Mouse (Mus musculus): ENCODE data around the gene Dpf2.
A peak's percentile ranks its signal among the peaks of the same experiment; 100 is the strongest.

Dpf2 gene

DNA sequence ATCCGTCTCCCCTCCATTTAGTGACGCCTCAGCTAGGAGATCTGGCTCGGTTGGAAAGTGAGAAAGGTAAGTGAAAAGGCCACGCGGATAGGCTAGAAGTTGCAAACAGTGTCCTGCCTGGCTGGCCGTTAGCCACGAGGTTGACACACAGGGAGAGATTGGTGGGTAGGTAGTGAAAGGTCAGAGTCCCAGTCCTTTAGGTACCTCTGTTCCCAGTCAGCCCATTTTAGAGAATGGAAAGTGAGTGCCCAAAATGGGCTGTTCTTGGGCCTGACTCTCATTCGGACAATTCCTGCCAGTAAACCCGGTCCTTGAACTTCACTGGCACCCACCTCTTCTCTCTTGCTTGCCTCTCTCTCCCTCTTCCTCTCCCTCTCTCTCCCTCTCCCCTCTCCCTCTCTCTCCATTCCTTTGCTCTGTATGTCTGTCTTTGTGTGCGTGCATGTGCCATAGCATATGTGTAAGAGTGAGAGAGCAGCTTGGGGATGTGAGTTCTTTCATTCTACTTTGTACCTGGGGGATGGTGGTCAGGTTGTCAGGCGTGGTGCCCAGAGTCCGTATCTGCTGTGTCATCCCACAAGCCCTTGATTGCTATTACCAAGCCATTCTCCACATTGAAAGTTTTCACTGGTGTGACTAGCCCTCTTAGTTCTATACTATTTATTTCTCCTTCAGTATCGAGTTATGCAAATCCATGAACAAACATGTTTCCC, at the start of gene Dpf2:
Gene Dpf2 (minus strand): TSS at position 4 of the 713 bp plus-strand sequence.
- DNase-seq = peak; percentile 62

DNA sequence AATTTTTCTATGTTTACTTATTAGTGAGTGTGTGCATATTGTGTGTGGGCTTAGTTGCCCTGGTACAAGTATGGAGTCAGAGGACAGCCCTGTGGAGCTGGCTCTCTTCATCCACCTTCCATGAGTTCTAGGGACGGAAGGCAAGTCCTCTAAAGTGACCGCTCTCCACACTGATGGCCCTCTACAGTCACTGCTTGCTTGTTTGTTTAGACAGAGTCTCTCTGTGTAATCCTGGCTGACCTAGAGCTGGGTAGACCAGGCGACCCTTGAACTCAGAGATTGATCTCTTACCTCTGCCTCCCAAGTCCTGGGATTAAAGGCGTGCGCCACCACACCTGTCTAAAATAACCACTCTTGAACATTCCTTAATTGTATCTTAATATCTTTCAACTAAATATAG, 44.6 kb upstream of the Dpf2 start:
- DNase-seq = no peak

DNA sequence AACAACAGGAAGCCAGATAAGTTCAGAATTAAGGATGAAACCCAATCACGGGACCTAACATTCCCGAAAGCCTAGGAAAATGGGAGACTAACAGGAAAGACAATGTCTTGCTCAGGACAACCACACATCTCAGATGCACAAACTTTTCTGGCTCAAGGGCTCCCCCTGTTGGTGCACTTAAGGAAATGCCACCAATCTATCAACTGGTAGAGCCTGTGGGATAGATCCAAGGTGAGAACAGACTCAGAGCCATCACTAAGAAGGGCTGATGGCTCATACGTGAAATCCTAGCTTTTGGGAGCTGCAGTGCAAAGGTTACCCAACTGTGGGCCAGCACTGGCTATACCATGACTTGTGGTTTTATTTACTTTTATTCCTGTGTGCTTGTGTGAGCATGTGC, 43.9 kb upstream of the Dpf2 start:
- DNase-seq = peak; percentile 84

DNA sequence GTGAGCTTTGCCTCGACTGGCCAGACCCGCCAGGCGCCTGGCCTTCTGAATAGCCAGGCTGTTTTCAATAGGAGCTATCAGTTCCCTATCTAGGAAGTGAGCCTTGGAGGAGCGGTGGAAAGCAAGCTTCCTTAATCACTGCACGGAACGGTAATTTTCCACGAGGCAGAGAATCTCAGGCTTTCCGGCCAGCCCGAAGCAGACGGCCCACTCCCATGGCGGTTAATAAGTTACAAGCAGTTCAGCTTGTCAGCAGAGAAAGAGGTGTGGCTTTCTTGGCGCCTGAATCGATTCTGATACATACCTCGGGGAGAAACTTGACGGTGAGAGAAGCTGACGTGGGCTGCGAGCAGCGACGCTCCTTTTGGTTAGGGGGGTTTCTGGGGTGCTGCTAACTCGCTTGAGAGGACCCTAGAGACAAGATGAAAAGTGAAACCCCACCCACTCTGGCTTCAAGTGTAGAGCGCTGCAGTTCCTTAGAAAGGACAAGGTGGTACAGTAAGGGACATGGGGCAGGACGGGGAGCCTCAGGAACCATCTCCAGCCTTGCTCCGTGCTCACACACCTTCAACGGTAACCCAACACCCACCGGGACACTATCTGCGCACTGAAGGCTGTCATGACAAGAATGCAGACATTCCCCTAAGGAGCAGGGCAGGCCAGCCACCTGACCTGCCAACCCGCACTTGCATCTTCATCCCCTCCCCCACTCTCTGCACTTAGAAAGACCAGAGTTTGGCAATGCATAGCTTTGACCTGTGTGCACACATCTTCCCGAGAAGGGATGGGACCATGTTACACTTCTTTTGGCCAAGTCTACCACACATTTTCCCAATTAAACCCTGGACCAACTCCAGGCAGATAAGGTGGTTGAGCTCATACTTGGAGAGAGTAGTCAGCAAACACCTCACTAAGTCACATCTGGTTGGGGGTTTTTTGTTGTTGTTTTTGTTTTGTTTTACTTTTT, 43.2 kb upstream of the Dpf2 start:
- DNase-seq = no peak

DNA sequence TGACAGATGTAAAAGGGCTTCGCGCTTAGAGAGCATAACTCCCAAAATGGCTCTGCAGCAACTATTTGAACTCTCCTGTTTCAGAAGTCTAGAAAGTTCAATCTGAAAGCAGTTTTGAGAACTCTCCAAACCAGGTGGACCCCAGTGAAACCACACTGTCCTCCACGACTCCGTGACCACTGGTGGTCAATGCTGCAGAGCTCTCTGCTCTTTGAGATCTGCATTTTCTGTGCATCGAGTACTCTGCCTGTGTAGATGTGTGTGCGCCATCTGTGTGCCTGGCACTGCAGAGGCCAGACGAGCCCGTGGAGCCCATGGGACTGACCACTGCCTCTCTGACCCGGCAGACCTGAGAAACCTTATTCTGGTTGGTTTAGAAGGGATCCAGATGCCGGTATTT, 42.1 kb upstream of the Dpf2 start:
- DNase-seq = no peak

DNA sequence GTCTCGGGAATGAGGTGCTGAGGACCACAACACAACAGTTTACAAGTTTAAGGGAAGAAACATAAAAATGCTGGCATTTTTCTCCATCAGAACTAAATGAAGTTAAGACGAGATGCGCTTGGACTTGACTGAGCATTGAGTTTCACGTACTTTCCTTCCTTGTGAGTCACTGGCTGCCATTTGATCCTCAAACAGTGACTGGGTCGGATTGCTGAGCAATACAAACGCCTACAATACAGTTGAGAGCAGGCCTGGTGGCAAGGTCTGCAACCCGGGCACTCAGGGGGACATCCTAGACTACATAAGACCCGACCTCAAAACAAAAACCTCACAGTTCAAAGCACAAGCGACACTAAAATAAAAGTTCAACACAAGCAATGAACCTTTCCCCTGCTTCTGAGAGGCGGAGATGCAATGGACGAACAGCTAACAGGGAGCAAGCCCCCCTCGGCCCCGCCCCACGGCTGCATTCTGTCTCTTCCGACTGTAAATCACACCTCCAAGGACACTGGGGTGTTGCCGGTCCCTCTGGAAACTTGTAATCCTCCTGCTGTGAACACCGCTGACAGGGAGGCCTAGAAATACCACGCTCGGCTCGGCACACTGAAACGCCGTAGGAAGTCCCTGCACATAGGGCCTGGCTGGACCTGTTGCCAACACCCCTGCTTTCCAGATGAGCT, 41.4 kb upstream of the Dpf2 start:
- no peak for DNase-seq

DNA sequence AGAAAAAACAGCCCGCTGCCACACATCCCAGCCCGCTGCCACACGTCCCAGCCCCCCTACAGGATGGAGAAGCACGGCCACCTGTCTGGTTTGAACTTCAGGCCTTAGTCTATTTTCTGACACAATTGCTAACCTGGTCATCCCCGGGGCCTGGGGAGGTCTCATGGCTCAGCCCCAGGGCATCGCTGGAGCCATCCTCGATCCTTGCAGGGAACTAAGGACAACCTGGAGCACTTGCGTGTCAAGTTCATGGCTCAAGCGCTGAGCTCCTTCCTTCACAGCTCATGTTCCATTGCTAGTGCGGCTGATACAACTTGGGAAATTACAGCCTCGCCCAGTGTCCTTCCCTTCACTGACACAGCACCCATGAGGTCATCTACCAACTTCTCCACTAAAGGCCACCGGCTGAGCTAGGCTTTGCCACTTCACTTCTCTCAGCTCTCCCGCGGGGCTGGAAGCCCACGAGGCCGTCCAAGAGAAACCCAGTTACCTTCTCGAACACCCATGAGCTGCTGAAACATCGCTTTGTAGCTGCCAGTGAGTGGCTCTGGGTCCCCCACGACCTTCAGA, 40.5 kb upstream of the Dpf2 start:
- DNase-seq = no peak

DNA sequence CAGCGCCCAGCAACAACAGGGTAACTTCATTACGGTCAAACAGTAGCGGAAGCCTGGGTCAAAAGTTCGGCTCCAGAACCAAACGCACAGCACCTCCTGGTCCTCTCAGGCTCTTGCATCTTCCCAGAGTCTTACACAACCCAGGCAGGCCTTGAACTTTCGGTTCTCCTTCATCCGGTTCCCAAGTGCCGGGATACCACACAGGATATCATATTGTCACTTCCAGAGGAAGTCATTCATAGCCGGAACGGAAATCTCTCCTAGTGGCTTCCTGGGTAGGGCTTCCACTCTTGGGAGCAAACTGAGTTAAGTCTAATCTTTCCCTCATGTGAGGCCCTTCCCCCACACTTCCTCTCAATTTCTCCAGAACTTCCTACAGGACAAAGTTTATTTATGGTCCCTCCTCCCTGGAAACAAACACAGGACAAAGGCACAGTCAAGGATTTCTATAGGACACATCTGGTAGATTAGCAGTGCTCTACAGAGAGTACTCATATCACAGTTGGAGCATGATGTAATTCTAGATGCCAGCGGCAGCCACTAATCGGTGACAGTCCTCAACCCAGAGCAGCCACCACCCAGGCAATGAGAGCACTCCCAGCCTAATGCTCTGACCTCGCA, 39.4 kb upstream of the Dpf2 start:
- no peak for DNase-seq

DNA sequence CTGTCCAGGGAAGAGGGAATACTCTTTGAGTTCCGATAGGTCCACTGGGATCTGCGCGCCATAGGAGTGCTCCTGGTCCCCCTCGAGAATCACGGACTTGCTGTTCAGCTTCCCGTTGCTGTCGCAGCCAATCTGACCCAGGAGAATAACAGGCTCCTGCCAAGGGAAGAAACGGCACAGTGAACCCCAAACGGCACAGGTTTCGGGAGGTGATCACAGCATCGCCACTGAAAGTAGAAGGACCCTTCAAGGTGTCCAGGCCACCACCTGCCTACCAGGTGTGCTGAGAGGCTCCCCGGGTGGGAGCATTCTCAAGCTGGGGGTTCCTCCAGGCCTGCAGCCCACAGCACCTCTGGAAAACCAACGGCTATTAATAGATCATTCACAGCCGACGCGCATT, 38.8 kb upstream of the Dpf2 start:
- DNase-seq = no peak

DNA sequence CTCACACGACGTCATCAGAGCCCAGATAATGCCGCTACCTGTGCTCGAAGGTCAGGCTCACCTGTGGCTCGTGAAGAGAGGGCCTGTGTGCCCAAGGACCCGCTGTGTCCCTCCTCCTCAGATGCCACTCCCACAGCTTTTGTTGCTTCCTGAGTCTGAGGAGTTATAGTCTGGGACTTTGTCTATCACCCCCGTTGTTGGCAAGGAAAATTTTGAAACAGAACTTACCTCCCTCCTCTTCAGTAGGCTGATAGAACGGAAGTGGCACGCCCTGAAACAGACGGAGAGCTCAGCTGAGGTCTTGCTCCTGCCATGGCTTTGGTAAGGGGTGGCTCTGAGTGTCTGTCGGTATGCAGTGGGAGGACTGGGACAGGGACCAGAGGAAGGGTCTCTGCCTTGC, 37.4 kb upstream of the Dpf2 start:
- DNase-seq = no peak

DNA sequence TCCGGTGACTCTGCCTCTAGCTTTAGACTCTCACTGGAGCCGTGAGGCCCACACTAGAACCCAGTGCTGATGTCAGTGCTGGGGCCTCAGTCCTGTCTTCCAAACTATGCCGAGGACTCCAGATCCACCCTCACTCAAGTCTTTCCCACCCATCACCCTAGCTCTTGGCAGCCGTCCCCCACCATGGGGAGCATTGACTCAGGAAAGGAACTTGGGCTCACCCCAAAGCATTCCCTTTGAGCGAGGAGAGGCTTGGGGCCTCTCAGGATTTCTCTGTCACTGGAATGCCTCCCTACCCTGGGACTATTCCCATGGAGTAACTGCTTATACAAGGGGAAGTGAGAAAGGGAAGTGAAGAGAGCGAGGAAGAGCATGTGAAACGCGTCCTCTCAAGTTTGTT, 33.1 kb upstream of the Dpf2 start:
- no peak for DNase-seq

DNA sequence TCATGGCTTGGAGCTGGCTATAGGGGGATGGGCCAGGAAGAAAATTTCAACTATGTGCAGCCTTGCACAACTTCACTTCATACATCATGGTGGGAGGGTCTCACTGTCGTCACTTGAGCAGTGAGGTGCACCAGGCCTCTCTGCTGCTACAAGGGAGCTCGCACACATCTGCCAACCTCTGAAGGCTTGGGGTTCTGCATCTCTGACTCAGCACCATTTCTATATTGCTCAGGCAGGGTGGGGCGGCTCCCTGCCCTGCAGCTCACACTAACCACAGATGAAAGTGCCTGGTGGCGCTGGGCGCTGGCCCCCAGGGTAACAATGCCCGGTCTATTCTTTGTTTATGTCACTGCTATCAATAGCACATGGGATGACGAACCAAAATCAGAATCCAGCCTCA, 32.2 kb upstream of the Dpf2 start:
- peak; percentile 33 for DNase-seq

DNA sequence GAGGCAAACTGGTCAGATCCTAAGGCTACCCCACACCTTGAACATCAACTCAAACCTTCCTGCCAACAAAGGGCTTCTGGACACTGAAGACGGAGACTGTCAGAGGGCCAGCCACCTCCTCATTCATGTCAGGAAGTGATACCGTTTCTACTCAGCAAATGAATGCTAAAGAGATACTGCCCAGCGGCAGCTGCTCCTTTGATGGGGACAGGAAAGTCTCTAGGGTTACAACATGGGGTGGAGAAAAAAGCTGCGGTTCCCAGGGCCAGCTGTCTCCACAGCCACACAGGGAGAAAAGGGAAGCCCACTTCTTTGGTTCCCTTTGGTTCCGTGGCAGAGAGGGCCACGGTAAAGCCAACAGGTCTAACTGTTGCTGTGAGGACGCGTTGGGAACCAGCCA, 31.3 kb upstream of the Dpf2 start:
- no peak for DNase-seq

DNA sequence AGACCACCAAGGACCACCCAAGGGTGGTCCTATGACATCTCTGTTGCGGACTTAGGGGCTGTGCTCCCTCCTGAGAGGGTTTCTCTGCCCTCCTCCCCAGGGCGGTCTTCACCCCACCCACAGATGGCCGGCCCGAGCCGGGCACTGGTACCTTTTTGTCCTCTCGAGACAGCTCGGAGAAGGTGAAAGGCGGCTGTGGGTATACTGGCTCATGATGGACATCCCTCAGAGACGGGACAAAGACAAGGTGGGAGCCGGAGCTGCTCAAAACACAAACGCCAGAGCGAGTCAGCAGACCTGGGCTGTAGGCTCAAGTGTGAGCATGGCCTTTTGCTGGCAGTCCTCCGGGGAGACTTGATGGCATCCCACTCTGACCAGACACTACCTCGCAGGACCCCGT, 30.6 kb upstream of the Dpf2 start:
- no peak for DNase-seq

DNA sequence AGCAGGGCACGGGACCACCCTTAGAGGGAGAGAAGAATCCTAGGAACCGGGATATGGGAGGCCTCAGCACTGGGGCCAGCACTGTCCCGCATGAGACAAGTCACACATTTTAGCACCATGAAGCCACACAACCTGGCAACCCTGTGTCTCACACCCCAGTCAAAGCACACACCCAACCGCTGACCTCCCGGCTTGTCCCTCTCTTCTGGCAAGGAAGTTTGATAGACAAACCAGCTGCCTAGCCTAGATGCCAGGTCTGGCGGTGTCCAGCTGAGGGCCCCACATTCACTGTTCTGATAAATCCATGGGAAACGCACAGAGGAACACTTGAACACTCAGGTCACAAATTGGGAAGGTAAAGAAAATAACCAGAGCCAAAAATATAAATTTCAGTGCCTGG, 29.8 kb upstream of the Dpf2 start:
- DNase-seq = no peak

DNA sequence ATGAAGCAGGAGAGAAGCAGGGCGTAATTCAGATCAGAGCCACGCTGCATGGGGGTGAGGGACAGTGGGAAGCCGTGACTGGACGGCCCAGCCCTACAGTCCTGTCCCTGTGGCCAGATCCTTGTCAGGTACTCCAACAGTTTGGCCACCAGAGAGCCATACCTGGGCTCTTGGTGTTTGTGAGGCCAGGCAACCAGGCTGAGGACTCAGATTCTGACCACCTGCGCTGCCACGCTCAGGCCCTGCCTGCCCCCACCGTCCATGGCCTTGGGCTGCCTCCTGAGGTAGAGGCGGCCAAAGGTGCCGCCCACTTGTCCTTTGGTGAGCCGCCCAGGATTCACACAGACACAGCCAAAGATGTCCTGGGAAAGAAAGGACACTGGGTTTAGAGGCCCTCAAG, 27.8 kb upstream of the Dpf2 start:
- no peak for DNase-seq

DNA sequence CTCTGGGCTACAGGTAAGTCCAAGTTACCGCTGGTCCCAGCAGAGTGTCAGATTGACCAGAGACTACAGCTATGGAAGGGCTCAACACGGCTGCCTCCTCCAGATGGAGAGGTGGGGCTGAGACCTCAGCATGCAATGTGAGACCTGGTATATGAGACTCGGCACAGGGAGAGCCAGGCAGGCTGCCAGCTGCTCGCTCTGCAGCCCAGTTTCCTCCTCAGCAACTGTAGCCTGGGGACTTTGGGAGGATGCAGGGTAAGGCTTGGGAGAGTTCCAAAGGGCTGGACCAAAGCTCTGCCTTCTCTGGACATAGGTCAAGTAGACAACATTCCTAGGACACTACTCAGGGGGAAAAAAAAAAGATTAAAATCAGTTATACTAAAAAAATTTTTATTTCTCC, 27.4 kb upstream of the Dpf2 start:
- DNase-seq = no peak

DNA sequence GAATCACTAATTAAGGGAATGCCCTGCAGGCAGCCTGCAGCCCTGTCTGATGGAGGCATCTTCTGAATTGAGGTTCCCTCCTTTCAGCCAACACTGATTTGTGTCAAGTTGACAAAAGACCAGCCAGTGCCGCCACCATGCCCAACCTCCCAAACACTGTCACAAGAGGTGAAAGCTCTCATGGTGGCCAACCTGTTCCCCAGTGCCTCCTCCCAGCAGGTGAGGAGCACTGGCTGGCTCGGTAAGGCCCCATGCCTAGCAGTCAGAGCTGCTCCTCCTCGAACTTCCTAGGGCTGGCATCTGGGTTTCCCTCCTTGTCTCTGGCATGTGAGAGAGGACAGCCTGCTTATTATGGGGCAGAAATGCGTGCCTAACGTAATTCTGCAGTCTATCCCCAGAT, 26.9 kb upstream of the Dpf2 start:
- no peak for DNase-seq

DNA sequence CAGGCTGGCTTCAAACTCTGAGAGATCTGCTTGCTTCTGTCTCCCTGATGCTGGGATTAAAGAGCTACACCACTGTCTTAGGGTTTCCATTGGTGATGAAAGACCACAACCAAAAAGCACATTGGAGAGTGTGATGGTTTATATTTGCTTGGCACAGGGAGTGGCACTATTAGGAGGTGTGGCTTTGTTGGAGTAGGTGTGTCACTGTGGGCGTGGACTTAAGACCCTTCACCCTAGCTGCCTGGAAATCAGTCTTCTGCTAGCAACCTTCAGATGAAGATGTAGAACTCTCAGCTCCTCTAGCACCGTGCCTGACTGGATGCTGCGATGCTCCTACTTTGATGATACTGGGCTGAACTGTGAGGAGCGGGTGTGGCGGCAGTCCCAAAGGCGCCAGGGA, 25.7 kb upstream of the Dpf2 start:
- DNase-seq = no peak

DNA sequence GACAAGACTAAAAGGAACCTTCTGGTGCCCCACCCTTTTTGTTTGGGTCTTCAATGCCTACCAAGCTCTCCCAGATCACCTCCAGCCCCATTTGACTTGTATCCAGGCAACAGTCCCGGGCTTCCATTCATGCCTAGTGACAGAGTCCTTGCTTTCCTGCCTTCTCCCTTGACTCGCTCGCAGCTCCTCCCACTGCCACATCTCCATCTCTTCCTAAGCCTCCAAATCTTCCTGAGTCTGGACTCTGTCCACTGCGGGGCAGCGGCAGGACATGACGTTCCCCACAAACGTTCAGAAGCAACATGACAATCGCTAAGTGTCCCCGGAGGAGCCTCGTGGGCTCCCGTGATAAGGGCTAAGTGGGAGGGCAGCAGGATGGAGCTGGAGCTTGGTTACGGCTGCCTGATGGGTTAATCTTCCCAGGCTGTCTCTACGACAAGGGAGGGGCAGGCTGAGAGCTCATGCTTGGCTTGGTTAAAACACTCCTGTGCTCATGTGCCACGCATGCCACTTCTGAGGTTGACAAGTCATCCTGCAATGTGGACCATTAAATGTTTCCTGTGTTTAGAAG, 25.1 kb upstream of the Dpf2 start:
- DNase-seq = peak; percentile 63

DNA sequence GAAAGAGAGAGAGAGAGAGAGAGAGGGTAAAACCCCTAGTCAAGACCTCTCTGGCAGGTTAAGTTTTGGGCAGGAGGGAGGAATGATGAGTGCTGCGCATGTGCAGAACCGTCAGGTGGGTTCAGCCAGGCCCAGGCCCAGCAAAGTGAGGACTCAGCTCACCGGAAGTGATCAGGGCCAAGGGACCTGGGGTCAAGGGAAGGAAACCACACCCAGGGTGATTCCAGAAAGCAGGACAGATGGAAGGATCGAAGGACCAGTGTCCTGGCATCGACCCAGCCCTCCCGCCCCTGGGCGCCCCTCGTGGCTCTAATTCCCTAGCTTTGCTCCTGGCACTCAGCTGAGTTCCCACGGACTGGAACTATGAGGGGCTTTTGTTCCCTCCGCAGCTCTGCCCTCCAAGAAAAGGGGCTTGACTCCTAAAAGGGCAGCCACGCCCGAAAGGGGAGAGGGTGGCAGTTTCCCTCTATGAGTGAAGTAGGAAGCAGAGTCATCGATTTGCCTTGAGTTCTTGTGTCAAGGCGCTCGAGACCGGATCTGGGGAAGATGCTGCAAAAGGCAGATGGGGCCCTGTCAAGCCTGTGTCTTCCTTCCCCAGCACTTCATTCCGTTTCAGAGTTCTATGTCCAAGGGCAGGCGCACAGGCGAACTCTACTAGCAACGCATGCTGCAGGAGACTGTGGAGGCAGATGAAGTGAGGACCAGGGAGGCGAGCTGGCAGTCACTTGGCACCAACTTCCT, 24.5 kb upstream of the Dpf2 start:
- no peak for DNase-seq

DNA sequence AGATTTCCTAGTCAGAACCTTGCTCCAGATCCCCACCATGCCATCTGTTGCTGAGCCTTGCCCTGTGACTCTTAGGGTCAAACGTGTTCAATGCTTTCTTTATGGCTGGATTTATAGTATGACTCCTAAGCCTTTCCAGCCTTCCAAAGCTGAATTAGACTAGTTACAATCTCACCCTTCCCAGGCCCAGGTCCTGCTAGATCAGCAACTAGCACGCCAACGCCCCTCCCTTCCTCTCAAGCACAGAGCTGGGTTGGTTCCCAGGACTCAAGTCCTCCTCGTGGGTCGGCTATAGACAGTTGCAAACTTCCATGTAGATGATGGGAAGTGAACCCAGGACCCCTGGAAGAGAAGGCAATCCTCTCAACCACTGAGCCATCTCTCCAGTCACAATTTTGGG, 22.9 kb upstream of the Dpf2 start:
- DNase-seq = no peak

All from liver (tissue).